ENCODE assay signal across 12 mouse cellular contexts in genomic region chr16:9753045-9753444, GRCm38 (mm10).
DNase-seq lines count a peak whose midpoint lies in the region; ATAC-seq and TF ChIP-seq lines count a peak whose summit lies in the region.
"Had no signal": no experiment of that assay in that cellular context is flagged by ENCODE, and none has a peak within 500 bp of the region (broad histone marks: within the 10 kb centered on the region; RNA-seq: fewer than 3 reads in every experiment).

No protein-coding gene starts in this region.

- H3K4me3 ChIP-seq in hindbrain, embryonic 16.5 days (ENCODE audit: low read length): no peak overlapping the region
- no peak overlapping the region for H3K4me3 ChIP-seq in hindbrain, embryonic 11.5 days (ENCODE audit: low read depth, low read length)
- H3K4me3 ChIP-seq in forebrain, embryonic 16.5 days (replicated peaks; ENCODE audit: low read length): no peak overlapping the region
- no peak overlapping the region for H3K4me3 ChIP-seq in lung, postnatal 0 days (ENCODE audit: low read depth, low read length)

- no peaks in the 10 kb centered on the region for H3K27me3 ChIP-seq in hindbrain, embryonic 16.5 days (replicated peaks; ENCODE audit: control insufficient read depth, insufficient read depth, low read length)
- H3K27me3 ChIP-seq in hindbrain, embryonic 11.5 days (ENCODE audit: control insufficient read depth, insufficient read depth, low read length): no peaks in the 10 kb centered on the region
- H3K27me3 ChIP-seq in forebrain, embryonic 16.5 days (replicated peaks; ENCODE audit: control insufficient read depth, insufficient read depth, low read length): no peaks in the 10 kb centered on the region
- no peaks in the 10 kb centered on the region for H3K27me3 ChIP-seq in lung, postnatal 0 days (replicated peaks; ENCODE audit: insufficient read depth, low read length)

- no peak for TF ChIP-seq EP300 in lung, postnatal 0 days (IDR thresholded peaks at IDR 0.05)

- H3K4me1 ChIP-seq in hindbrain, embryonic 16.5 days (ENCODE audit: control insufficient read depth, insufficient read depth, low read depth, low read length): no peaks in the 10 kb centered on the region
- no peaks in the 10 kb centered on the region for H3K4me1 ChIP-seq in hindbrain, embryonic 11.5 days (replicated peaks; ENCODE audit: control insufficient read depth, insufficient read depth, low read length)
- H3K4me1 ChIP-seq in forebrain, embryonic 16.5 days (replicated peaks; ENCODE audit: control insufficient read depth, insufficient read depth, low read length): peaks cover 11% of the 10 kb centered on the region; the same call in 1 of the 2 replicates
- no peaks in the 10 kb centered on the region for H3K4me1 ChIP-seq in lung, postnatal 0 days (ENCODE audit: insufficient read depth, low read depth, low read length)

- no peak overlapping the region for H3K27ac ChIP-seq in hindbrain, embryonic 16.5 days (ENCODE audit: low read depth, low read length)
- no peak overlapping the region for H3K27ac ChIP-seq in hindbrain, embryonic 11.5 days (ENCODE audit: low read depth, low read length)
- peak overlapping the region; percentile 37; the same call in 1 of the 2 replicates for H3K27ac ChIP-seq in forebrain, embryonic 16.5 days (ENCODE audit: low read length)
- no peak overlapping the region for H3K27ac ChIP-seq in lung, postnatal 0 days (ENCODE audit: low read length)
- H3K27ac ChIP-seq: liver, embryonic 14.5 days had no signal

- H3K36me3 ChIP-seq in hindbrain, embryonic 16.5 days (ENCODE audit: control insufficient read depth, insufficient read depth, low read length): no peaks in the 10 kb centered on the region
- no peaks in the 10 kb centered on the region for H3K36me3 ChIP-seq in hindbrain, embryonic 11.5 days (ENCODE audit: control insufficient read depth, insufficient read depth, low read length)
- no peaks in the 10 kb centered on the region for H3K36me3 ChIP-seq in forebrain, embryonic 16.5 days (ENCODE audit: control insufficient read depth, insufficient read depth)
- H3K36me3 ChIP-seq in lung, postnatal 0 days (ENCODE audit: insufficient read depth, low read length): no peaks in the 10 kb centered on the region

- H3K4me2 ChIP-seq in hindbrain, embryonic 16.5 days (ENCODE audit: low read length): no peak overlapping the region
- H3K4me2 ChIP-seq in hindbrain, embryonic 11.5 days (replicated peaks; ENCODE audit: low read depth, low read length): no peak overlapping the region
- peak overlapping the region; percentile 12; the same call in 1 of the 2 replicates for H3K4me2 ChIP-seq in forebrain, embryonic 16.5 days (ENCODE audit: low read length)
- H3K4me2 ChIP-seq in lung, postnatal 0 days (replicated peaks; ENCODE audit: low read depth, low read length): no peak overlapping the region

- DNase-seq in hindbrain, embryonic 11.5 days (ENCODE audit: low spot score): no peak
- peak; percentile 86 for DNase-seq in cerebellum, adult 11-12 months
- peak; percentile 58 to 59 for DNase-seq in left cerebral cortex, postnatal 36 days (ENCODE audit: low spot score in 2 of 2)
- no peak for DNase-seq in lung, postnatal 0 days (ENCODE audit: low spot score)
- DNase-seq in kidney, postnatal 36 days: no peak
- DNase-seq: heart, adult 18-20 months; heart, postnatal 36 days; kidney, postnatal 4 days had no signal

- TF ChIP-seq CTCF in lung, postnatal 0 days (IDR thresholded peaks at IDR 0.05): no peak

- H3K9me3 ChIP-seq in hindbrain, embryonic 16.5 days (ENCODE audit: control insufficient read depth, low read length): no peaks in the 10 kb centered on the region
- no peaks in the 10 kb centered on the region for H3K9me3 ChIP-seq in hindbrain, embryonic 11.5 days (ENCODE audit: control insufficient read depth, low read length)
- no peaks in the 10 kb centered on the region for H3K9me3 ChIP-seq in forebrain, embryonic 16.5 days (ENCODE audit: control insufficient read depth, low read length)
- H3K9me3 ChIP-seq in lung, postnatal 0 days (ENCODE audit: low read length): no peaks in the 10 kb centered on the region

- no peak overlapping the region for H3K9ac ChIP-seq in hindbrain, embryonic 16.5 days (ENCODE audit: low read depth, low read length)
- H3K9ac ChIP-seq in hindbrain, embryonic 11.5 days (ENCODE audit: low read depth, low read length): no peak overlapping the region
- H3K9ac ChIP-seq in forebrain, embryonic 16.5 days (replicated peaks; ENCODE audit: low read depth, low read length): no peak overlapping the region
- H3K9ac ChIP-seq in lung, postnatal 0 days (replicated peaks; ENCODE audit: low read depth): no peak overlapping the region
- H3K9ac ChIP-seq: liver, embryonic 14.5 days had no signal

- 75% methylated on average over 9 of the region's 9 CpGs for WGBS in hindbrain, embryonic 16.5 days
- 92% methylated on average over 9 of the region's 9 CpGs for WGBS in hindbrain, embryonic 11.5 days
- WGBS in forebrain, embryonic 16.5 days: 45% methylated on average over 9 of the region's 9 CpGs
- 83% methylated on average over 9 of the region's 9 CpGs for WGBS in lung, postnatal 0 days

- intact Hi-C loops in left cerebral cortex, postnatal 36 days (cut with DNase I): no loop called here

- peak; percentile 50 for ATAC-seq in hindbrain, embryonic 16.5 days
- no peak for ATAC-seq in hindbrain, embryonic 11.5 days (ENCODE audit: low FRiP score)
- ATAC-seq in forebrain, embryonic 16.5 days: peak; percentile 80
- ATAC-seq in lung, postnatal 0 days: no peak
- no peak for ATAC-seq in megakaryocyte, adult 5-6 weeks (ENCODE audit: poor library complexity, severe bottlenecking)

Comparison
In these comparisons a context has a peak if more than half of its experiments do, and no peak if none do; other contexts are left out.
1. ATAC-seq: peak in hindbrain, embryonic 16.5 days (single experiment) and forebrain, embryonic 16.5 days (single experiment); none in hindbrain, embryonic 11.5 days (single experiment), lung, postnatal 0 days (single experiment) and megakaryocyte, adult 5-6 weeks (single experiment).
2. DNase-seq: peak in cerebellum, adult 11-12 months (single experiment) and left cerebral cortex, postnatal 36 days (2 of 2); none in hindbrain, embryonic 11.5 days (single experiment), lung, postnatal 0 days (single experiment) and kidney, postnatal 36 days (0 of 2).